Mouse (Mus musculus) layer of hippocampus, postnatal 14 days (tissue): ENCODE measurements around the gene Hist1h4h. TPM values are rescaled to one million over a fixed set of nuclear protein-coding genes. Genes with fewer than 3 reads are reported as not detected.
"Not testable (repeated sequence)": the region's sequence is repeated elsewhere in the genome, so short reads cannot be mapped to it uniquely, and the experiment has no call there.

ENCODE experiments used
- DNase-seq, 2 experiments: peaks; one replicate each; pipeline ENCODE4 v3.0.0; 2021 to 2022; ENCODE audit warnings: low spot score in 2 of 2, mixed read lengths in 1 of 2
- total RNA-seq, 2 experiments: library from RNA; stranded (reverse); gene quantifications; 2 replicates each; pipeline ENCODE4 v1.2.3; 2021

The Hist1h4h gene
- total RNA-seq, 2 experiments from 2014 or later = 253 to 315 TPM

- no peak for DNase-seq
Measured at GRCm38 (mm10) chr13:23551931-23552914, 21.4 kb downstream of the Hist1h4h start.

- no peak for DNase-seq
Measured at GRCm38 (mm10) chr13:23552962-23553361, 22.1 kb downstream of the Hist1h4h start, which contains the start of gene Hist1h1d. TSS of gene Hist1h1d (plus strand) at chr13:23553262.

- no peak for DNase-seq
Measured at GRCm38 (mm10) chr13:23554393-23554792, 23.5 kb downstream of the Hist1h4h start.

GRCm38 (mm10) chr13:23554925-23555838 is 24.3 kb downstream of the Hist1h4h start:
- DNase-seq = peak; percentile 68 to 73

- peak; percentile 63 to 89 for DNase-seq
Measured at GRCm38 (mm10) chr13:23555839-23556416, 25.1 kb downstream of the Hist1h4h start.

- no peak for DNase-seq
Measured at GRCm38 (mm10) chr13:23556906-23557305, 26.1 kb downstream of the Hist1h4h start.

- not testable (repeated sequence) for DNase-seq
Measured at GRCm38 (mm10) chr13:23560699-23561098, 29.8 kb downstream of the Hist1h4h start.

GRCm38 (mm10) chr13:23561531-23561882 is 30.7 kb downstream of the Hist1h4h start:
- DNase-seq = not testable (repeated sequence)

- DNase-seq = peak; percentile 96 to 98
Measured at GRCm38 (mm10) chr13:23561883-23562659, 31.2 kb downstream of the Hist1h4h start, which contains the start of gene Hist1h3e. TSS of gene Hist1h3e (minus strand) at chr13:23562369.

- DNase-seq = peak in 1 of 2 experiments; percentile 75
Measured at GRCm38 (mm10) chr13:23562699-23563462, 32.0 kb downstream of the Hist1h4h start.

- DNase-seq = no peak
Measured at GRCm38 (mm10) chr13:23564482-23564881, 33.6 kb downstream of the Hist1h4h start.

GRCm38 (mm10) chr13:23570261-23571021 is 39.6 kb downstream of the Hist1h4h start:
- not testable (repeated sequence) for DNase-seq

GRCm38 (mm10) chr13:23571022-23571503 is 40.2 kb downstream of the Hist1h4h start, which contains the start of the genes Hist1h2ae and Hist1h2bg:
TSS of gene Hist1h2ae (minus strand) at chr13:23571220.
TSS of gene Hist1h2bg (plus strand) at chr13:23571396.
- peak; percentile 74 to 95 for DNase-seq

- DNase-seq = not testable (repeated sequence)
Measured at GRCm38 (mm10) chr13:23571504-23572217, 40.8 kb downstream of the Hist1h4h start.

- DNase-seq = no peak
Measured at GRCm38 (mm10) chr13:23572218-23573033, 41.6 kb downstream of the Hist1h4h start.

GRCm38 (mm10) chr13:23573034-23573897 is 42.4 kb downstream of the Hist1h4h start:
- DNase-seq = not testable (repeated sequence)
